Mouse (Mus musculus): Measurements from ENCODE around the gene Gm5105.

DNA sequence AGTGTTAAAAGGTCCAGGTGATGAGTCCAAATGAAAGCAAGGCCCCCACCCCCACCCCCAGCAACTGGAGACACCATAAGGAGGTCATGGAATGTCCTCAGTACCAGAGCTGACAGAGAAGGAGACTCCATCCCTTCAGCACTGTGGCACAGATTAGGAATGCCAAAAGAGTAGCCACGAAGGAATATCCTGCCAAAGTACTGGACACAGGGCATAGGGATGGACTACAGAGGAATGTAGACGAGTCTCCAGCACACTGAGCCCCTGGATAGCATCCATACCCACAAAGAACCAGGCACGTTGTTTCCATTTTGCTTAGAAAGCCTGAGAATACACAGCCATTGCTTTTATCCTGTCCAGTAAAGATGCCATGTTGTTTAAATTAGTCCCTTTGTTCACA lies 15.8 kb downstream of the Gm5105 start:
- TF ChIP-seq GATA1 (IDR thresholded peaks at IDR 0.05; ENCODE audit: low read length) (no peak), TAL1 (IDR thresholded peaks at IDR 0.05; ENCODE audit: low read length) (no peak)
